Mouse (Mus musculus) telencephalon, adult 2 months (tissue): Measurements from ENCODE around the gene Gpha2.

Experiments
- DNase-seq: peaks from one replicate; pipeline ENCODE4 v3.0.0-alpha.2; 2011; ENCODE audit warnings: low read depth, low spot score

Gpha2 gene

DNA sequence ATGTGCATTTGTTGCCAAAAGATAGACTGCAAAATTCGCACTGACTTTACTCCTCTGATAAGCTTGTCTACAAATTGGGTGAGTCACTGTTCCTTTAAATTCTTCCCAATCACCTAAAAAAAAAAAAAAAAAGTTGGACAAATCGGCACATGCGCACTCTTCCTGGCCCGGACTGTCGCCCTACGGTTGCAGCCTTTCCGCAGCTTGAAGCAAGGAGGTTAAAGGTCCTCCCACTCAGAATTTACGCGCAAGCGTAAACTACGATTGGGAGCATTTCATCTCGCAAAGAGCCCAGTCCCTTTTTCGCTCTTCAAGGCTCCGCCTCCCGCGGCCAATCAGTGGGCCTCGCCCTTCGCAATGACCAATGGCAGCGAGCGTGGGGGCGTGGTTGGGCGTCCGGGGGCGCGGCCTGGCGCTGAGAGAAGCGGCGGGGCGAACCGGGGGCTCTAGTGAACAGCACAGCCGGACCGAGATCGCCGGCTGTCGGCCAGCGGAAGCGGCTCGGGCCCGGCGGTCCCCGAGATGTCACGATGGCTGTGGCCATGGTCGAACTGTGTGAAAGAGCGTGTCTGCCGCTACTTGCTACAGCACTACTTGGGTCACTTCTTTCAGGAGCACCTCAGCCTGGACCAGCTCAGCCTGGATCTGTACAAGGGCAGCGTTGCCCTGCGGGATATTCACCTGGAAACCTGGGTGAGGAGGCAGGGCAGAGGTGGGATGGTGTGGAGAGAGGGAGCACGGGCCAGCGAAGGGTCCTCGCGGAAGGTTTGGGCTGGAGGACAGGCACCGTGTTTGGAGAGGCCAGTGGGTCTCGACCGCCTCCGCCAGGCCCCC is 15.3 kb downstream of the Gpha2 start, which contains the start of gene Atg2a:
Gene Atg2a, plus strand, starts transcription at position 395 of the 834 bp plus-strand sequence.
- peak; percentile 99 for DNase-seq

DNA sequence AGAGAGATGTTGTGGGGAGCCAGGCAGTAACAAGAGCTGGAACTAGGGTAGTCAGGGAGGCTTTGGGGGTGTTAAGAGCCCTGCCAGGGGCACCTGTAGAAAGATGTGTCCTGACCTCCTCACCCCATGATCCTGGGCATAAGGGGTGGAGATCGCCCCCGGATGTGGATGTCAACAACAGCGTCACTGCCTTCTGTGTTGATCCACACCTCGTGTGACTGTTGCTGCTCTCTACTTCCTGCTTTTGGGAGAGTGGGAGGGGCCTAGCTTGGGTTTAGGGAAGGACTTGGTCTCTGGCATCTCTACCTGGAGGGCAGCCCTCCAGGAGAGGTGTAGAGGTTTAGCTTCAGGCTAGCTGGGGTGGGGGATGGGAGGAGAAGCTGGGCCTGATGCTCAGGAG is 16.1 kb downstream of the Gpha2 start:
- DNase-seq = no peak

DNA sequence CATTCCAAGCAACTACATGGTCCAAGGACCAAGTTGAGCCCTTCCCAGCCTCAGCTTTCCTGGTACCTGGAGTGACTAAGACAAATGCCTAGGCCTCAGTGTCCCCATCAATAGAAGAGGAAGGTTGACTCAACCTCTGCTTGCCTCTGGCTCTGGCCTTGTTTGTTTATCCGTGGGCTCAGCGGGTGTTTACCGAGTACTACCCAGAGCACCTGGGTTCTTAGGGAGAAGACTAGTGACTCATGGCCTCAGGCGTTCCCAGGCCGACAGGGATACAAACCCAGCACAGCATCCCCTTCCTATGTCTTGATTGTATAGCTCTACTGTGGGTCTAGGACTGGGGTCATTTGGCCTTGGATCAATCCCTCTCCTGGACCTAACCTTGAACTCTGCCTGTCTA is 17.0 kb downstream of the Gpha2 start:
- no peak for DNase-seq

DNA sequence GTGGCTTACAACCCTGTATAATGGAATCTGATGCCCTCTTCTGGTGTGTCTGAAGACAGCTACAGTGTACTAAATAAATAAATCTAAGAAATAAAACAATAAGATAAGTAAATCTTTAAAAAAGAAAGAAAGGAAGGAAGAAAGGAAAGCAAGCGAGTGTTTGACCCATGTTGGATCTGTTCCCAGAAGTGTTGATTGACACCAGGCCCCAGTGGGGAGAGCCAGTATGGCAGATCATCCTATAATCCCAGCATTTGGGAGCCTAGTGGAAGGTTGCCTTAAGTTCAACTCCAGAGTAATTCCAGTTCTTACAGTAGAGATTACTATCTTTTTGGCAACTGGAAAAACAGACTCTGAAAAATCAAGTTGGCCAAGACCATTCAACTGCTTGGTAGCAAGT is 19.6 kb downstream of the Gpha2 start:
- DNase-seq = no peak

DNA sequence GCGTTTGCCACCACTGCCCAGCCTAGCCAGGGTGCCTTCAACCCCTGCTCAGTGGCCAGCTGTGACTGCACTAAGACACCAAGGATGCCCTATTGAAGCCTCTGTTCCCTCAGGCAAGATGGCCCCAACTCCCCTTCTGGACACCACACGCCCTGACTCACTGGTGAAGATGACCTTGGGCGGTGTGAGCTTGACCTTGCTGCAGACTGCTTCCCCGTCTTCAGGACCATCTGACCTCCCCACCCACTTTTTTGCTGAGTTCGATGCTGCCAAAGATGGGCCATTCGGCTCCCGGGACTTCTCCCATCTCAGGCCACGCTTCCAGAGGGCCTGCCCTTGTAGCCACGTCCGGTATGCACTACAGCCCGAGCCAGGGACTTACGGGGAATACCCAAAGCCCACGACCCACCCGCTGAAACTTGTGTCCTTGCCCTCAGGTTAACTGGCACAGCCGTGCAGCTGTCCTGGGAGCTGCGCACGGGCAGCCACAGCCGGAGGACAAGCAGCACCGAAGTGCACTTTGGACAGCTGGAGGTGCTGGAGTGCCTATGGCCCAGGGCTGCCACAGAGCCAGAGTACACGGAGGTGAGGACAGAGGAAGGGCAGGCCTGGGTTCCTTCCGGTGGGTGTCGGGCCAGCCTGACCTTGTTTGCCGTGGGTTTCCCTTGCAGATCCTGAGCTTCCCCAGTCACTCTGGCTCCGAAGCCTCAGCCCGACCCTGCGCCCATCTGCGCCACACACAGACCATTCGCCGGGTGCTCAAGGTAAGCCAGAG is 21.5 kb downstream of the Gpha2 start:
- DNase-seq = no peak

DNA sequence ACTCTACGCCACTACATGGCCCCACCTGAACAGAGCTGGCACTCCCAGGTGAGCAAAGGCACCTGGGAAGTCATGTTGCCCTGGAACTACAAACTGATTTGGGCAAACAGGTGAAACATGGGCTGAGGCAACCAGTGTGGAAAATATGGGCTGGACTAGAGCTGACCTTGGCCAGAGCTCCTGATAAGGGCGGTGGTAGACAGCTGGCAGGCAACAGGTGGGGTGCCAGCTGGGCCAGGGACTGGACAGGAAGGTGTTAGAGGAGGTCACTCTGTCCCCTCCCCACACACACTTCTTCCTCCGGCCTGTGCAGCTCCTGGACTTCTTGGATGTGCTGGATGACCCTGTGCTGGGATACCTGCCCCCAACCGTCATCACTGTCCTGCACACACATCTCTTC is 26.8 kb downstream of the Gpha2 start:
- no peak for DNase-seq

DNA sequence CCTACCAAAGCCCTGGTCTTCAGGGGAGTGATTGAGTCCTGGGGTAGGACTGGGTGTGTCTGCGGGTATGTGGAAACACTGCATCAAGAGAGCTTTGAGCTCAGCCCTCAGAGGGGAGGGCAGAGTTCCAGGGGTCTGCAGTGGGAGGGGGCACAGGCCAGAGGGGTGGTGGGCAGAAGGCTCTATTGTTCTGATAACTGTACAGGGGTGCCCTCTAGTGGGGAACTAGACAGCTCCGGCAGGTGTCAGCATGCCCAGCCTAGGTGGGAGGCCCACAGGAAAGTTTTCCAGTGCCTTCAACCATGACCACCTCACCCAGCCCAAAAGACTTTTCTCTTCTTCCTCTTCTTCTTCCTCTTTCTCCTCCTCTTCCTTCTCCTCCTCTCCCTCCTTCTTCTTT is 34.2 kb downstream of the Gpha2 start:
- DNase-seq = no peak

DNA sequence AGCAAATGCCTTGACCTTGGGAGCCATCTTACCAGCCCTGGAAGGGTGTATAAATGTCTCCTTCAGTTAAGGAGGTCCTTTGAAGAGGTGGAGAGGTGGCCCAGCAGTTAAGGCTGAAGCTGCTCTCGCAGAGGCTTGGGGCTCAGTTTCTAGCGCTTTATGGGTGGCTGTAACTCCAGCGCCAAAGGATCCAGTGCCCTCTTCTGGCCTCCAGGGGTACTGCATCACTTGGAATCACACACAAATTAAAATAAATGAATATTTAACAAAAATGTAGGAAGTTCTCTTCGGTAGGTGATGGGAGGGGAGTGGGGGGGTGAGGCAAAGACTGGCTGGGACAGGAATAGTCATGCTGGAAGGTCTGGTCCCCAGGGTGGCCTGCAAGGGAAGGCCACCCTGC is 34.8 kb downstream of the Gpha2 start:
- DNase-seq = no peak

DNA sequence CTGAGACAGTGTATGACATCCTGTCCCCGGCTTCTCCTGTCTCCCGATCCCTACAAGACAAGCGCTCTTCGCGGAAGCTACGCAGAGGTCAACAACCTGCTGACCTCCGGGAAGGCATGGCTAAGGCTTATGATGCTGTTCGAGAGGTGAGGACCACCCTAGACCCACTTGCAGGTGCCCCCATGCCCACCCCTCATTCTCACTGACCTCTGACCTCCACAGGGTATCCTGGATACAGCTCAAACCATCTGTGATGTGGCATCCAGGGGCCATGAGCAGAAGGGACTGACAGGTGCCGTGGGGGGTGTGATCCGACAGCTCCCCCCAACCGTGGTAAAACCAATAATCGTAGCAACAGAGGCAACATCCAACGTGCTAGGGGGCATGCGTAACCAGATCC is 35.2 kb downstream of the Gpha2 start:
- no peak for DNase-seq

DNA sequence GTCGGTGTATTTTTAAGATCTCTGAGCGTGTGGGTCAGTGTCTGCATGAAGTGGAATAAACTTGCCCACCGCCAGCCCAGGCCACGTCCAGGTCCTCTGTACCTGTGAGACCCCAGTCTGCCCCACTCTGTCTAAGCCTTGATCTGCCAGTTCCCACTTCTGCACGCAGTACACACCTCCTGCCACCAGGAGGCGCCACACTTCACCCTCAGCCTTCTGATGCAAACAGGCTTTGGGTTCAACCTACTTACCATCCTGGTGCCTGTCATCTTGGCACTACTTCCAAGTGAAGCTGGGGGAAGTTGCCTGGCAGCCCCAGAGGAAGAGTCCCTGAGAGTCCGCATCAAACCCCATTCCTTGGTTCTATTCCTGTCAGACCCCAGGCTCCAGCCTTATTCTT is 36.0 kb downstream of the Gpha2 start:
- DNase-seq = no peak

DNA sequence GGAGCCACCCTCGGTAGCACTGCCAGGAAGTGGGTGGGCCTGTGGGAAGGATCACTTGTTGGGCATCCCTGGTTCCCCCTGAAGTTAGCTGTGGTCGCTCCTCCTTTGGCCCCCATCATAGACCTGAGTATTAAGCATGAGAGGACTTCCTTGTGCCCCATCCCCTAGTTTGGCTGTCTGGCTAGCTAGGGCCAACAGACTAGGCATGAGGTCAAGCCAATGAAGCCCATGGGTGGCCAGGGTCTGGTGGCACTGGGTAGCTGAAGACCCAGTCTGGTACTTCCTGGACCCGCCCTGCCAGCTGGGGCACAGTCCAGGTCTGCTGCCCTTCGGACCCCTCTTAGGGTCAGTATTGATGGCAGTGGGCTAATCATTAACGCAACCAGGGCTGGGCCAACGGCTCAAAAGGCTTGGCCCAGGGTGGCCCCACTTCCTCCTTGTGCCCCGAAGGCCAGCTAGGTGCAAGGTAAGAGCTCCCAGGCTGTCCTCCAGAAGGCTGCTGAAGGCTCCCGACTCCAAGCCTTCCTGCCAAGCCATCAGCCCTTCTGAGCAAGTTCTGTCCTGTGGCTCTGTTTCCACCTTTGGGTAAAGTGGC is 36.8 kb downstream of the Gpha2 start:
- no peak for DNase-seq

DNA sequence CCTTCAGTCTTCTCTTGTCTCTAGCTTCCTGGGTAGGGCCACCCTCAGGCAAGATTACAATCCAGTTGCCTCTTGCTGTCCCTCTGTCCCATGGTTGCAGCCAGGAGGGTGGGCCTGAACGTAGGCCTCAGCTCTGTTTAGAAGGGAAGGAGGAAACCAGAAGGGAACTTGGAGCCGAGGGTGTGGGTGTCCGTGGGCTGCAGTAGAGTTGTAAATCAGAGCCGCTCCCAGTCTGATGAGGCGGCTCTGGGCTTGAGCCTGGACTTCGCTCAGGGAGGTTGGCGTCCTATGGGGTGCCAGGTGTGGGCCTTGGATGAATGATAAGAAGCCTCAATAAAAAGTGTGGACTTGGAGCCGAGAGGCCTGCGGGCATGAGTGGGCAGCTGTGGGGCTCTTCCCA is 38.0 kb downstream of the Gpha2 start:
- DNase-seq = no peak

DNA sequence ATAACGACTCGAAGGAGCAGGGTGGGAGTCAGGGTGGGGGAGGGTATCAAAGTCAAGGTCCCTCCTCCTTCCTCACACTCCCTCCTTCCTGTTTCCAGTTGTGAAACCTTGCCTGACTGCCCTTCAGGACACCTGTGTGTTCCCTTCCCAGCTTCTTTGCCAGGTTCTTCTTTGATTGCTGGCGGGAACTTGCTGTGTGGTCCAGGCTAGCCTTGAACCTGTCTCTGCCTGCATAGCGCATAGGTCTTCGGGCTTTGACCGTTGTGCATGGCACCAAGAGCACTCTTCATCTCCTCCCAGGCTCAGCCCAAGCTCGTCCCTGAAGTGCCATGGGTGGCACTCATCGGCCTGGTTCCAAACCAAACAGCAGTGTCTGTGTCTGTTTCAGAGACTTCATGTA is 38.8 kb downstream of the Gpha2 start:
- DNase-seq = no peak

DNA sequence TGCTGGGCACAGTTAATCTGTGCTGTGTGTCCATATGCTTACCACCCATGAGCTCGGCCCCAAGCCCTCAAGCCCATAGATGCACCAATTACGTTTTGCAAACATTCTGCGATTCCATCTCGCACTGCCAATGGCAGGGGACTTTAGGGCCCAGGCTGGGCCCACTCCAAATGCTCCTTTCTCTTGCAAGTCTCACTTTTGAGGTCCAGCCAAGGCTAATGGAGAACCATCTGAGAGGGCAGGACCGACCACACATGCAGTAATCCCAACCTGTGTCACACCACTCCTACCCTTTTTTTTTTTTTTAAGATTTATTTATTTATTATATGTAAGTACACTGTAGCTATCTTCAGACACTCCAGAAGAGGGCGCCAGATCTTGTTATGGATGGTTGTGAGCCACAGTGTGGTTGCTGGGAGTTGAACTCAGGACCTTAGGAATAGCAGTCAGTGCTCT is 39.6 kb downstream of the Gpha2 start:
- DNase-seq = no peak

DNA sequence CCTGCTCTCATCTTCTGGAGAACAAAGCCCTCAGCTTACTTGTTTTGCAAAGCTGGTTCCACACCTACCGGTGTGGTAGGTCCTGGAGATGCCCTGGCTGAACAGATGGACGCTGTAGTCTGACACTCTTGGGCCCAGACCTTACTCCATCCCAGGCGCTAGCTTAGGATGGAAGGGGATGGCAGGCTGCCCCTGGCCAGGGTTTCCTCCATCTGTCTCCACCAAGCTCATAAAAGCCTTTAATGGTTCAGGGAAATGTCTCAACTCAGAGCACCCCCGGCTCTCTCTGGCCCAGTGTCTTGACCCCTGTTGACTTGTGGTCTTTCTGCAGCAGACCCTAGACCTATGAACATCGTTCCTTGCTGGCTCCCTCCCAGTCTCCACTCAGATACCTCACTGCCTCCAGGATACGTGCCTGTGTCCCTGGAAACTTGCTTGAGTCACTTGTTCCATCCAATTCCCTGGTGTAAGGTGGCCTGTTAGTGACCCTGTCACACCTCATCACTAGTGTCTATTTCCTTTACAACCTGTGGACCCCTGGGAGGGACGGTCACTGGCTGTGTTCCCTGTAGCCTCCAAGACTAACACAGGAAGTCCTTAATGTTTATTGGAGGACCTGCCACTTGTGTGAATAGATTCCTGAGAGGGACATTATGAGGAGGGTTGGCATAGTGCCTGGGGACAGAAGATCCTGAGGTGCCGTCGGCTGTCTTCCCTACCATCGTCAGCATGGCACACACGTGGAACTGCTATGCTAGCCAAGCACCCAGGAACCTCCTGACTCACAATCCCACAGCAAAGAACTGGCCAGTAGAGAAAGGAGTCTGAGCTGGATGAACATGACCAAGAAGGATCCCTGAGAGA is 41.4 kb downstream of the Gpha2 start:
- no peak for DNase-seq

DNA sequence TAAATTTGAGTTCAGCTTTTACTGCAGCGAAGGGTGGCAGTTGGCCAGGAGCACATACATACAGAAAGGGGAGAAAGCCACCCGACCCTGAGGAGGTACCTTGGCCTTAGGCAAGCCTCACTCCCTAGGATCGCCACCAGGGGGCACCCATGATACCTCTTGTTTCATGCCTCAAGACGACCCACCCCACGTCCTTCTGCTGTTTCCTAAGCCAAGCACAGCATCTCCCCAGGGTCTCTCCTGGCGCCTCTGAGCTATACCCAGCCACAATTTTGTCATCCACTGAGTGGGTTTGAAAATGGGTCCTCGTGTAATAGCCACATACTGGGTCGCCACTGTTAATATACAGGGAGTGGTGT is 42.0 kb downstream of the Gpha2 start:
- DNase-seq = peak; percentile 58

DNA sequence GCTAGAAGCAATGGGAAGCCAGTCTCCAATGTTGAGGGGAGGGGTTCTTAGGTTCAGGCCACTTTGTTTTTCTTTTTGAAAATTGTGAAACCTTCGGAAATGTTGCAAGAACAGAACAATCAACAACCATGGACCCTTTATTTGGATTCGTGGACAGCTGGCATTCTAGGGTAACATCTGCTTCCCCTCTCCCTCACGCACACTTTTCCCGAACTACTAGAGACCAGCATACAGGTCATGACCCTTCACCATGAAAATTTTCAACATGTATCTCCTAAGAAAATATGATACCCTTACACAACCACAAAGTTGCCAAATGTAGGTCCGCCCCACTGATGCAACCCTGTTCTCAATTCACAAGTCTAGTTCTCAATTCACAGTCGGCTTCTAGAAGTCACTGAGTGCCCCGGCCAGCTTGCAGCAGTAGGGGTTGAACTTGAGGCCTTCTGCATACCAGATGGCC is 42.5 kb downstream of the Gpha2 start:
- DNase-seq = no peak

DNA sequence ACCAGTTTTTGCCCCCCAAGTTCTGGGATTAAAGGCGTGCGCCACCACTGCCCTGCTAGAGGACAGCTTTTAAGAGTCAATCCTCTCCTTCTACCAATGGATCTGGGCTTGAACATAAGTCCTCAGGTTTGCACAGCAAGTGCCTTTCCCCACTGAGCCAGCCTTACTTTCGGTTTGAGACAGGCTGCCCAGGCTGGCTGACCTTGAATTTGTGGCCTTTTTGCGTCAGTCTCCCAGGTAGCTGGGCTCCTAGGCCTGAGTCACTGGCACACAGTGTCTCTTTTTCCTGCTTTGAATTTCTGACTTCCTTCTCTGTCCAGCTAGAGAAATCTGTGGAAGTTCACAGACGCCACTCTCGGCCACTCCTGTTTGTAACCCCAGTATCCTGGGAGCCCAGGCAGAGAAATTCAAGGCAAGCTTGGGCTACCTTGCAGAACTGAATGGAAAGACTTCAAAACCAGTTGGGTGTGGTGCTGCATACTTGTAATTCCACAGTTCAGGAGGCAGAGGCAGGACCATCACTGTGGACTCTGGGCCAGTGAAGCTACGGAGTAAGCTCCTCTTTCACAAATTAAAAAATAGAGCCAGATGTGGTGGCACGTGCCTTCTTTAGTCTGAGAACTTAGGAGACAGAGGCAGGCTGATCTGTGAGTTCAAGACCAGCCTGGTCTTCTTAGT is 43.8 kb downstream of the Gpha2 start:
- no peak for DNase-seq

DNA sequence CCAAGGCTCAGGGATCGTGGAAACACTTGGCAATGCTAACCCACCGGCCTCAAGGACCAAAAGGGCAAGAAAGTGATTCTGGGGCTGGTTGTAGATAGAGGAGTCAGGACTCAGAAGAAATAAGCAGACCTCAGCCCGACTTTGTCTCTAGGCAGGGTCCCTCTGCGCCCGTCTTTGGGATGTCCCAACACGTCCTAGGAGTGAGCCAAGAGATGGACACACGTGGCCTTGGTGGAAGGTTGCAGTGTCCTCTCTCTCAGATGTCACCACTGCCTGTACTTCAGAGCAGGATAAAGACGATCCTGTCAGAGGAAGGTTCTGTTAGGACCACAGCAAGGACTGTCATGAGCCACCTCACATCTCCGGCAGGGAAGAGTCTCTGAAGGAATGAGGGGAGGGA is 44.5 kb downstream of the Gpha2 start:
- DNase-seq = no peak

DNA sequence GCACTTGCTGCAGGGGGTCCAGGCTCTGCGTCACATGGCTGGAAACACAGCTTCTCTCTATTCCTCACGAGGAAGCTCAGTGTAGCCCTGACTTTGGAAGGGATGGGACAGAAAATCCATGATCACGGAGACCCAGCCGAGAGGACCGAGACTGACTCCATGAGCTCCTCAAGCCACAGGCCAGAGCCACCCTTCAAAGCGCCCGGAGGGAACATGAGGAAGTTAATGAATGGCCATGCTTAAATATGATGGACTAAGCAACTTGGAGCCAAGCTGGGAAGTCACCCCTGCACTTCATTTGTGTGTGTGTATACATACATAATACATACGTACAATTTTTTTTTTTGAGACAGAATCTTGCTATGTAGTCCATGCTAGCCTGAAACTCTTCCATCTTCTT is 45.0 kb downstream of the Gpha2 start:
- DNase-seq = no peak

DNA sequence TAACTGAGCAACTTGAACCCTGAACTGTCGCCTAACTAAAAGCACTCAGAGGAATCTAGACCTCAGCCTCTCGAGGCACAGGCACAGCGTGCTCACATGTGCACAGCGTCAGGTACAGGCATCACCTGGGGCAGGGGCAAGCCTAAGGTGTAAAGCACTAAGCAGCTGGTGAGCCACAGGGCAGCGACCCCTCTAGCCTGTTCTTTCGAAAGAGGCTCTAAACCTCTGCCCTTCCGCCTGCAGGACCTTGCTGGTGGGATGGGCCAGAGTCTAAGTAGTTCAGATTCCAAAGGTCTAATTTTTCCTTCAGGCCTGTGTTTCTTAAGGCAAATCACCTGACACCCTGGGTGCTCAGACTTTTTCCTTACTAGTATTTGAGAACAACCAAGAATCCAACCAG is 45.9 kb downstream of the Gpha2 start:
- no peak for DNase-seq
